Mouse (Mus musculus): ENCODE results near the gene Vil1. TPM values are rescaled to one million over a fixed set of nuclear protein-coding genes. Genes with fewer than 3 reads are reported as not detected.
"Not testable (repeated sequence)": the region's sequence is repeated elsewhere in the genome, so short reads cannot be mapped to it uniquely, and the experiment has no call there.

Vil1 gene
- polyA plus RNA-seq, 1 experiment from 2014 or later: 1.1 TPM

DNA sequence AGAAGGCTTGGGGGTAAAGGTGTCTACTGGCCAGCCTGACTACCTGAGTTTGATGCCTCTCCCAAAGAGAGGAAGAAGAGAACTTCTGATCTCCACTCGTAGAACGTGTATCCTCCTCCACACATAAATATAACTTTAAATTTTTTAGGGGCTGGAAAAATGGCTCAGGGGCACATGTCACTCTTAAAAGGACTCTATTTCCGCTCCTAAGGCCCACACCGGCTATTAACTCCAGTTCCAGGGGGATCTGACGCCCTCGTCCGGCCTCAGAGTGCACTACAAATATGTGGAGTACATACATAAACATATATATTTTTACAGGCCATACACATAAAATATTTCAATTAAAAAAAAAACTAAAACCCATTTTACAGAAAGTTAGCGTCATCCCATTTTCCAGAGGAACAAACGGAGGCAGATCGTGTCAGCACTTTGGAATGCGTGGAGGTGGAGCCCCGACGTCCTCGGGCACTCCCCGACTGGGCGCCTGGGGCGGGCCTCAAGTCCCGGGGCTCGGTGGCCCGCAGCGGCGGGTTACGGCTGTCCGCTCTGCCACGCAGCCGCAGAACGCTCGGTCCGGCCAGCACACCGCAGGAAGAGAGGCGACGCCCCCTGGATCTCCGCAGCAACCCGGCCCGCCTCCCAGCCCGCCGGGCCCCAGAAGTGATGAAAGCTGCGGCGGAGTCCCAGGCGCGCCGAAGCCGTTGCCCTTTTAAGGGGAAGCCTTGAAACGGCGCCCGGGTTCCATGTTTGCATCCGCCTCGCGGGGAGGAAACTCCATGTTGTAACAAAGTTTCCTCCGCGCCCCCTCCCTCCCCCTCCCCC lies 18.0 kb upstream of the Vil1 start, which contains the start of gene Ctdsp1:
Ctdsp1 (plus strand) TSS at position 586 of the 825 bp plus-strand sequence.
- Histone ChIP-seq H3K9me3 (no peaks in the 10 kb centered on the region), H3K4me3 (peak within 1 kb of the TSS; percentile 86), H3K36me3 (peaks cover 28% of the 10 kb centered on the region), H3K27me3 (ENCODE audit: insufficient read depth, poor library complexity, severe bottlenecking) (no peaks in the 10 kb centered on the region), H3K4me1 (peaks cover 64% of the 10 kb centered on the region), H3K27ac (peak within 1 kb of the TSS; percentile 100)
- peak; percentile 98 for DNase-seq (ENCODE audit: low spot score)
- WGBS: 2% methylated on average over 51 of the region's 51 CpGs

DNA sequence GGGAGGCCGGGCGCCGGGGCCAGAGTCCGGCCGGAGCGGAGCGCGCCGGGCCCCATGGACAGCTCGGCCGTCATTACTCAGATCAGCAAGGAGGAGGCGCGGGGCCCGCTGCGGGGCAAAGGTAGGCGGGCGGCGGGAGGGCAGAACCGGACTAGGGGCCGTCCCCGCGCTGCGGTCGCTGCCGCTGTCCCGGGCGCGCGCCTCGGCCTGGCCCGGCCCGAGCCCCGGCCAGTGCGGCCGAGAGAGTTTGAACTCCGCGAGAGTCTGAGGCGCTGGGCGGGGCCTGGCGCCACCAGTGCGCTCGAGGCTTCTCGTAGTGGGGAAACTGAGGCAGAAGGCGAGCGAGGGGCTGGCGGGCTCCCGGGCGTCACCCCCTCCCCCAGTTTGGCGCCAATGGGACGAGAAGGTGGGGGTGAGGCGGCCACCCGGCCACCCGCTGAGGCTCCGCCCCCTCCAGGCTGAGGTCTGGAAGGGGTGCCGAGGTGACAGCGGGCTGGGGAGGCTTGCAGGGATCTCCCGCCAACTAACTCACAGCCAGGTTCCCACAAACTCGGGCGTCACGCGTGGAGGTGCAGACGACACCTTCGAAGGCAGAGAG lies 17.2 kb upstream of the Vil1 start:
- under 1% methylated on average over 57 of the region's 63 CpGs for WGBS

DNA sequence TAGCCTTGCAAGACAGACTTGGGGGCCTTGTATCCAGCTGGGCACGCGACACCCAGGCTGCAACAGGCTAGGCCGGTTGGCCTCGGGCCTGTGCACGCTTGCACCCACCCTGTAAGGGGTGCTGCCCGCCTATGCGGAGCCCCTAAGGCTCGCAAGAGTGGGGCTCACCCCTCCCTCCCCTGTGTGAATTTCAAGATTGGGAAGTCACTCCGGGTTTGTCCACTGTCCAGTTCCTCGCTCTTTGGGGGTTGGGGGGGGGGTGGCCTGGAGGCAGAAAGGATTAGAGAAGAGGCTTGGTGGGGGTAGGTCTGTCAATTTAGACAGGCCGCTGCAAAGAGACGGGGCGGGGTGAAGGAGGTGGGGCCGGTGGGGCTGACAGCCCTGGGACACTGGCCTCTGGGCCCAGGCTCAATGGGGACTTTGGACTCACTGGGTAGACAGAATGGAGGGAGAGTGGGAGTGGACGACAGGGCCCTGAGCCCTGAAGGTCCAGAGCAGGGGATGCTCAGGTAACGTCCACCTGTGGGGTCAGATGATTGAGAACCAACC lies 16.7 kb upstream of the Vil1 start:
- Histone ChIP-seq H3K9me3 (no peaks in the 10 kb centered on the region), H3K36me3 (peaks cover 28% of the 10 kb centered on the region), H3K4me3 (peak overlapping the region; percentile 86), H3K27me3 (ENCODE audit: insufficient read depth, poor library complexity, severe bottlenecking) (no peaks in the 10 kb centered on the region), H3K4me1 (peaks cover 57% of the 10 kb centered on the region), H3K27ac (peak overlapping the region; percentile 100)
- no peak for DNase-seq (ENCODE audit: low spot score)
- 2% methylated on average over 16 of the region's 16 CpGs for WGBS

More for the DNA sequence above, 17.2 kb upstream of the Vil1 start:
- Histone ChIP-seq H3K27ac (peak overlapping the region; percentile 100), H3K27me3 (ENCODE audit: insufficient read depth, poor library complexity, severe bottlenecking) (no peaks in the 10 kb centered on the region), H3K9me3 (no peaks in the 10 kb centered on the region), H3K4me1 (peaks cover 63% of the 10 kb centered on the region), H3K4me3 (peak overlapping the region; percentile 86), H3K36me3 (peaks cover 28% of the 10 kb centered on the region)
- peak; percentile 88 for DNase-seq (ENCODE audit: low spot score)

DNA sequence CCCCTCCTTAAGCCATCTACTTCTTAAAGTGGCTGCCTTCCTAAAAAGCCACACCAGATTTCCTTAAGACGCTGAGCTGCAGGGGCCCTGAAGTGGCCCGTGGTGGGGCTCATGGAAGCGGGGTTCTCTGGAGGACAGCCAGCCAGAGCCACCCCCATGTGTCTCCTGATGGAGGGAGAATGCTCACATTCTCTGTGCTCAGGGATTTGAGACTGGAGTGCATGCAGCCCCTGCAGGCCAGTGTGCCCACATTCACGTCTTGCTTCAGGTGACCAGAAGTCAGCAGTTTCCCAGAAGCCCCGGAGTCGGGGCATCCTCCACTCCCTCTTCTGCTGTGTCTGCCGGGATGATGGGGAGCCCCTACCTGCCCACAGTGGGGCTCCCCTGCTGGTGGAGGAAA lies 16.2 kb upstream of the Vil1 start:
- Histone ChIP-seq H3K4me3 (peak overlapping the region; percentile 86), H3K9me3 (no peaks in the 10 kb centered on the region), H3K36me3 (peaks cover 28% of the 10 kb centered on the region), H3K27me3 (ENCODE audit: insufficient read depth, poor library complexity, severe bottlenecking) (no peaks in the 10 kb centered on the region), H3K27ac (peak overlapping the region; percentile 100), H3K4me1 (peaks cover 60% of the 10 kb centered on the region)
- WGBS: 59% methylated on average over 7 of the region's 7 CpGs
- DNase-seq (ENCODE audit: low spot score): no peak

DNA sequence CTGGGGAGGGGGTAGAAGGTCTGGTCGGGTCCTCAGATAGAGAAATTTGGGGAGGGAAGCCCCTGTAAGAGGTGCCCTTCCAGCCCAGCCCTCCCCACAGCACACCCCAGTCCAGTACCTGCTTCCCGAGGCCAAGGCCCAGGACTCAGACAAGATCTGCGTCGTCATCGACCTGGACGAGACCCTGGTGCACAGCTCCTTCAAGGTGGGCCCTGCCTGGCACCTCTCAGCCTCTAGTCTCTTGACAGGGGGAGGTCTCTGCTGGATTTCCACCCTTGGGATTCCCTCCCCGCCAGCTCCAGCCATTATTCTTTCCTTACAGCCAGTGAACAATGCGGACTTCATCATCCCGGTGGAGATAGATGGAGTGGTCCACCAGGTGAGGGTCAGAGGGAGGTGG lies 15.5 kb upstream of the Vil1 start:
- 89% methylated on average over 9 of the region's 9 CpGs for WGBS
- DNase-seq (ENCODE audit: low spot score): no peak
- peaks cover 28% of the 10 kb centered on the region for H3K36me3 ChIP-seq
- H3K4me3 ChIP-seq: no peak overlapping the region
- peak overlapping the region; percentile 42; the same call in 1 of the 2 replicates for H3K27ac ChIP-seq
- H3K27me3 ChIP-seq (ENCODE audit: insufficient read depth, poor library complexity, severe bottlenecking): no peaks in the 10 kb centered on the region
- H3K4me1 ChIP-seq: peaks cover 58% of the 10 kb centered on the region
- no peaks in the 10 kb centered on the region for H3K9me3 ChIP-seq

DNA sequence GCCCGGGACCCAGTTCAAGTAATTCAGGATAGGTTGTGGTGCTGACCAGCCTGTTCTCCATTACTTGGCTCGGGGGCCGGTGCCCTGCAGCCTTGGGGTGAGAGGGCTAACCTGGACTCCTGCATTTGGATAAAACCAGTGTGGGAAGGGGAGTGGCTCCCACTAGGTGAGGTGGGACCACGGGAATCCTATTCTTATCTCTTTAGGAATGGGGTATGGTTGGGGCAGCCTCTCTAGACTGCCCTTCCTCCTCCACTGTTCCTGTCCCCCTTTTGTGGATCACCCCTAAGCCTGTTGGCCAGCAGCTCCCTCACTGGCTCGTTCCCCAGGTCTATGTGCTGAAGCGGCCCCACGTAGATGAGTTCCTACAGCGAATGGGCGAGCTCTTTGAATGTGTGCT lies 14.9 kb upstream of the Vil1 start:
- no peak overlapping the region for H3K4me3 ChIP-seq
- no peaks in the 10 kb centered on the region for H3K27me3 ChIP-seq (ENCODE audit: insufficient read depth, poor library complexity, severe bottlenecking)
- H3K9me3 ChIP-seq: no peaks in the 10 kb centered on the region
- H3K27ac ChIP-seq: no peak overlapping the region
- WGBS: 87% methylated on average over 9 of the region's 9 CpGs
- peaks cover 28% of the 10 kb centered on the region for H3K36me3 ChIP-seq
- H3K4me1 ChIP-seq: peaks cover 54% of the 10 kb centered on the region
- no peak for DNase-seq (ENCODE audit: low spot score)

DNA sequence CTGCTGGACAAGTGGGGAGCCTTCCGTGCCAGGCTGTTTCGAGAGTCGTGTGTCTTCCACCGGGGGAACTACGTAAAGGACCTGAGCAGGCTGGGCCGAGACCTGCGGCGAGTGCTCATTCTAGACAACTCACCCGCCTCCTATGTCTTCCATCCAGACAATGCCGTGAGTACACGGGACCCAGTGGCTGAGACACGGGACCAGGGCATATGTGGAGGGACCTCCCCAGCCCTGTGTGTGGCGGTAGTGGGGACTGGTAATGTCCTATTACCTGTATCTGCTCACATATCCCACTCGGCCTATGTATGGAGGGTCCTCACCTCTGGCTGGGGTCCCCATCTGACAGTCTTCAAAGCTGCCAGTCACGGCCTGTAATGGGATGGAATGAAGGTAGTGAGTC lies 14.3 kb upstream of the Vil1 start:
- no peak for DNase-seq (ENCODE audit: low spot score)
- no peak overlapping the region for H3K27ac ChIP-seq
- H3K27me3 ChIP-seq (ENCODE audit: insufficient read depth, poor library complexity, severe bottlenecking): no peaks in the 10 kb centered on the region
- WGBS: 90% methylated on average over 15 of the region's 15 CpGs
- H3K4me3 ChIP-seq: no peak overlapping the region
- H3K9me3 ChIP-seq: no peaks in the 10 kb centered on the region
- H3K36me3 ChIP-seq: peaks cover 28% of the 10 kb centered on the region
- peaks cover 49% of the 10 kb centered on the region for H3K4me1 ChIP-seq

DNA sequence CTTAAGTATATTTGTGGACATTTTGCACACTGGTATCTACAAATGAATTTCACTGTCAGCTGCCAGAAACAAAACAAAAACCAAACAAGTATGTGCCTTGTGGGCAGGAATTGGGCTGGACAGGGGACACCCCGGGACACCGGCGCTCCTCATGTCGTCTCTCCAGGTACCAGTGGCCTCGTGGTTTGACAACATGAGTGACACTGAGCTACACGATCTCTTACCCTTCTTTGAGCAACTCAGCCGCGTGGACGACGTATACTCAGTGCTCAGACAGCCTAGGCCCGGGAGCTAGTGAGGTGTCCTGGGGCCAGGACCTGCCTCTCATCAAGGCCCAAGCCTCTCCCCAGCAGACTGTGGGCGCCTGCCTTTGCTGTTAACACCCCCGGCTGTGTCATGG lies 13.9 kb upstream of the Vil1 start:
- Histone ChIP-seq H3K27ac (no peak overlapping the region), H3K9me3 (no peaks in the 10 kb centered on the region), H3K4me1 (peaks cover 45% of the 10 kb centered on the region), H3K27me3 (ENCODE audit: insufficient read depth, poor library complexity, severe bottlenecking) (no peaks in the 10 kb centered on the region), H3K36me3 (peaks cover 28% of the 10 kb centered on the region), H3K4me3 (no peak overlapping the region)
- no peak for DNase-seq (ENCODE audit: low spot score)
- 81% methylated on average over 13 of the region's 13 CpGs for WGBS

DNA sequence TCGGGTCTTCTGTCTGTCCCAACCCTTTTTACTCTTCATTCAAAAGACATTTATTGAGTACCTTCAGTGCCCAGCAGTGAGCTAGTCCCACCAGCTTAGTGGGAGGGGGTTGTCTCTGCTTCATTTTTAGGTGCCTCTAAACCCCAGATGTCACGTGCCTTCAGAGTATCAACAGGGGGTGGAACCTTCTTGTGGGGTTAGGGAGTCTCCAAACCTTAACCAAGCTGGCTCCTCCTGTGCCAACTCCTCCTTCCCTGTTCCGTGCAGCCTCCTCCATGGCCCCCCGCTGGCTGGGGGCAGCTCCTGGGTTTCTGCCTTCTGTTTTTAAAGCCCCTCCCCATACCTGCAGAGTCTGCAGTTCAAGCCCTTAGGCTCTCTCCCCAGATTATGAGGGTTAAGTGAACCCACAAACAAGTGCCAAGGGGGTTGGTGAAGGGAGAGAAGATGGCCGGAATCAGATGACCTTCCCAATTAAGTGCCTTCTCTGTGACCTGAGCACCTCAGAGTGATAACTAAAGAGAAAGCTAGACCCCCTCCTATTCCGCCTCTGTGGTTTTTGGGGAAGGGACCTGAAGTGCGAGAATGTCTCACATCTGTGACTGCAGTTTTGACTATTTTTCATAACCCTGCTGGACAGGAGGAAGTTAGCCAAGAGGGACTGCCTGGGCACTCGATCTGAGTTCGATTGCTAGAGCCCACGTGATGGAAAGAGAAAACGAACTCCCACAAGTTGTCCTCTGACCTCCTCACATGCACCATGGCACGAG lies 12.5 kb upstream of the Vil1 start:
- H3K27me3 ChIP-seq (ENCODE audit: insufficient read depth, poor library complexity, severe bottlenecking); DNase-seq (ENCODE audit: low spot score); H3K9me3 ChIP-seq: not testable (repeated sequence)
- 7% methylated on average over 12 of the region's 12 CpGs for WGBS
- H3K4me1 ChIP-seq: peaks cover 41% of the 10 kb centered on the region
- H3K27ac ChIP-seq: peak overlapping the region; percentile 88
- peak overlapping the region; percentile 57 for H3K4me3 ChIP-seq
- H3K36me3 ChIP-seq: peaks cover 28% of the 10 kb centered on the region

DNA sequence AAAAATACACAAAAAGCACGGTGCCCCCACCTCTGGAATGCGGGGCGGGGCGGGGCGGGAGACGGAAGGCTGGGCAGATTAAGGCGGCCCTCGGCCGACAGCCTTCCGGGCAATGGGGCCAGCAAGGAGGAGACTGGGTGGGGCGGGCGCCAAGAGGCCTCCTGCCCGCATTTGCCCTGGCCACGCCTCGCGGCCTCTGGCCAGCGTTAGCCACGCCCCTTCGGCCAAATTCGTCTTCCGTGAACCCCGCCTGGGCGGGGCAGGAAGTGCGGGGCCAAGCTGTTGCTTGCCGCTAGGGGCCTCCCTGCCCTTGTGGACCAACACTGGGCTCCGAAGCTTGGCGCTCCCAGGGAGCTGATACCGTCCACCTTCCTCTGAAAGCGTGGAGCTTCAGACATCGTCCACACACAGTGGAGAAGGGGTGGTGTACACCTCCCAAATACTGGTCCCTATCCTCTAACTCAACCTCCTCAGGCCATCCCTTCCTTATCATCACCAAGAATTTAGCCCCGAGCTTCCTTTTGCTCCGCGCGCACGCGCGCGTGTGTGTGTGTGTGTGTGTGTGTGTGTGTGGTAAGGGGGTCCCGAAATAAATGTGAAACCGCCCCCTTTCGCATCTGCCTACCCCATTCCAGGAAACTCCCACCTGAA lies 11.8 kb upstream of the Vil1 start:
- Histone ChIP-seq H3K27ac (peak overlapping the region; percentile 88), H3K27me3 (ENCODE audit: insufficient read depth, poor library complexity, severe bottlenecking) (no peaks in the 10 kb centered on the region), H3K4me3 (peak overlapping the region; percentile 57), H3K36me3 (peaks cover 28% of the 10 kb centered on the region), H3K9me3 (no peaks in the 10 kb centered on the region), H3K4me1 (peaks cover 45% of the 10 kb centered on the region)
- DNase-seq (ENCODE audit: low spot score): peak; percentile 99
- under 1% methylated on average over 41 of the region's 41 CpGs for WGBS

DNA sequence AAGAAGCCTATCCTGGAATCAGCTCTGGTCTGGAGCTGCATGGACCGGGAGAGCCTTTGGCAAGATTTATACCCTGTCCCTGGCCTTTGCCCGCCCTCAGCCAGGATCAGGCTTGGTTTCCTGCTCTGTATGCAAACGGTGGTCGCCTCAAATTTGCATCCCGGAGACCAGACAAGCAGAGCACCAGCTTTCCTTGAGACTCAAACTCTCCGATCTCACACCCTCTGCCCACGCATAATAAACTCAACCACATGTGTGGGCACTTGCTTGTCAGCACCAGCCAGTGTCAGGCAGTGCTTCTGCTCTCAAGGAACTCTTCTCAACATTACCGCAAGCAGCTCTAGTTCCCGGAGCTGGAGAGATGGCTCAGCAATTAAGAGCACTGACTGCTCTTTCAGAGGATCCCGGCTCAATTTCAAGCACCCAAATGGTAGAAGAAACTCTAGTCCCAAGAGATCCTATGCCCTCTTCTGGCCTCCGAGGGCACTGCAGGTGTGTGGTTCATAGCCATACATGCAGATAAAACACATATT lies 11.2 kb upstream of the Vil1 start:
- no peaks in the 10 kb centered on the region for H3K9me3 ChIP-seq
- H3K4me1 ChIP-seq: peaks cover 39% of the 10 kb centered on the region
- H3K27ac ChIP-seq: peak overlapping the region; percentile 88
- DNase-seq (ENCODE audit: low spot score): peak; percentile 90
- H3K27me3 ChIP-seq (ENCODE audit: insufficient read depth, poor library complexity, severe bottlenecking): no peaks in the 10 kb centered on the region
- H3K4me3 ChIP-seq: peak overlapping the region; percentile 57
- WGBS: 3% methylated on average over 11 of the region's 11 CpGs
- peaks cover 28% of the 10 kb centered on the region for H3K36me3 ChIP-seq

DNA sequence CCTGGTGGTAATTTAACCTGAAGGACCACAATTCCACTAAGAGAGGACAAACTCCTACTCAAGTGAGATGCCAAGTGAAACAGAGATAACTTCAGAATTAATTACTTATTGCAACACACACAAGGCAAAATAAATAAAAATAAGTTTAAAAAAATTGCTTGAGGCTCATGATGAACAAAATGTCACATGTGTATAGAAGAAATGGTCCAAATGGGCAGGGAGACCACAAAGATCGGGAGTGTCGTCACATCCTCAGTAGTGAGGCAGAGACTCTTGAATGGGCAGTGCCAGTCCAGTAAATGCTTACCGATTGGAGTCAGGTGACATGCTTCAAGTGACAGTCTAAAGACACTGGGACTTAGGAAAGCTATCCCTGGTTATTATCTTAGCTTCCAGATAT lies 8.6 kb upstream of the Vil1 start:
- Histone ChIP-seq H3K27ac (no peak overlapping the region), H3K27me3 (ENCODE audit: insufficient read depth, poor library complexity, severe bottlenecking) (no peaks in the 10 kb centered on the region), H3K9me3 (no peaks in the 10 kb centered on the region), H3K36me3 (0 out of 2 replicates have a peak, but pooled peaks cover 3% of the 10 kb centered on the region), H3K4me1 (peaks cover 19% of the 10 kb centered on the region; the same call in 1 of the 2 replicates), H3K4me3 (no peak overlapping the region)
- no peak for DNase-seq (ENCODE audit: low spot score)
- 84% methylated on average over 3 of the region's 3 CpGs for WGBS

All from heart, embryonic 10.5 days (tissue).